Mouse (Mus musculus): ENCODE results near the gene Itsn1. TPM values are rescaled to one million over a fixed set of nuclear protein-coding genes. Genes with fewer than 3 reads are reported as not detected.

The Itsn1 gene
- total RNA-seq, 2 experiments from 2014 or later = 413 to 1,329 TPM

- ATAC-seq (replicated peaks; ENCODE audit: low FRiP score, poor library complexity, severe bottlenecking) = no peak
Measured at GRCm38 (mm10) chr16:91861784-91862371, 132.8 kb downstream of the Itsn1 start.

GRCm38 (mm10) chr16:91862836-91863235 is 133.8 kb downstream of the Itsn1 start:
- no peak for ATAC-seq (replicated peaks; ENCODE audit: low FRiP score, poor library complexity, severe bottlenecking)

GRCm38 (mm10) chr16:91864646-91865332 is 135.7 kb downstream of the Itsn1 start:
- ATAC-seq (replicated peaks; ENCODE audit: low FRiP score, poor library complexity, severe bottlenecking) = peak; percentile 79

GRCm38 (mm10) chr16:91865570-91866257 is 136.6 kb downstream of the Itsn1 start:
- no peak for ATAC-seq (replicated peaks; ENCODE audit: low FRiP score, poor library complexity, severe bottlenecking)

GRCm38 (mm10) chr16:91866258-91866634 is 137.2 kb downstream of the Itsn1 start:
- no peak for ATAC-seq (replicated peaks; ENCODE audit: low FRiP score, poor library complexity, severe bottlenecking)

GRCm38 (mm10) chr16:91867672-91868071 is 138.6 kb downstream of the Itsn1 start:
- ATAC-seq (replicated peaks; ENCODE audit: low FRiP score, poor library complexity, severe bottlenecking) = no peak

- peak; percentile 31 for ATAC-seq (replicated peaks; ENCODE audit: low FRiP score, poor library complexity, severe bottlenecking)
Measured at GRCm38 (mm10) chr16:91868943-91869911, 140.1 kb downstream of the Itsn1 start.

- no peak for ATAC-seq (replicated peaks; ENCODE audit: low FRiP score, poor library complexity, severe bottlenecking)
Measured at GRCm38 (mm10) chr16:91870158-91870582, 141.1 kb downstream of the Itsn1 start.

- no peak for ATAC-seq (replicated peaks; ENCODE audit: low FRiP score, poor library complexity, severe bottlenecking)
Measured at GRCm38 (mm10) chr16:91871188-91871587, 142.1 kb downstream of the Itsn1 start.

GRCm38 (mm10) chr16:91873695-91874094 is 144.6 kb downstream of the Itsn1 start:
- no peak for ATAC-seq (replicated peaks; ENCODE audit: low FRiP score, poor library complexity, severe bottlenecking)

GRCm38 (mm10) chr16:91875567-91876344 is 146.7 kb downstream of the Itsn1 start:
- no peak for ATAC-seq (replicated peaks; ENCODE audit: low FRiP score, poor library complexity, severe bottlenecking)

- ATAC-seq (replicated peaks; ENCODE audit: low FRiP score, poor library complexity, severe bottlenecking) = no peak
Measured at GRCm38 (mm10) chr16:91876457-91876856, 147.4 kb downstream of the Itsn1 start.

GRCm38 (mm10) chr16:91879101-91879500 is 150.0 kb downstream of the Itsn1 start:
- ATAC-seq (replicated peaks; ENCODE audit: low FRiP score, poor library complexity, severe bottlenecking) = no peak

GRCm38 (mm10) chr16:91880869-91881767 is 152.0 kb downstream of the Itsn1 start:
- ATAC-seq (replicated peaks; ENCODE audit: low FRiP score, poor library complexity, severe bottlenecking) = no peak; the same call in 1 of the 2 replicates

- no peak for ATAC-seq (replicated peaks; ENCODE audit: low FRiP score, poor library complexity, severe bottlenecking)
Measured at GRCm38 (mm10) chr16:91882168-91882859, 153.2 kb downstream of the Itsn1 start.

GRCm38 (mm10) chr16:91883636-91884035 is 154.6 kb downstream of the Itsn1 start:
- ATAC-seq (replicated peaks; ENCODE audit: low FRiP score, poor library complexity, severe bottlenecking) = no peak

GRCm38 (mm10) chr16:91884196-91884595 is 155.1 kb downstream of the Itsn1 start:
- ATAC-seq (replicated peaks; ENCODE audit: low FRiP score, poor library complexity, severe bottlenecking) = peak; percentile 72

Measured in erythroblast, adult 5-6 weeks (primary cell).